Mouse (Mus musculus) thymus, postnatal 25 days (tissue): ENCODE measurements at regions not wholly inside any gene's neighbourhood (a gene's known extent, or its start where the extent isn't known, plus 50 kb on each side); places are given as distances from the start of the nearest gene placed in this dataset.
"Not testable (repeated sequence)": the region's sequence is repeated elsewhere in the genome, so short reads cannot be mapped to it uniquely, and the experiment has no call there.

Experiments used
- DNase-seq: peaks from one replicate; pipeline ENCODE4 v3.0.0; 2022

DNA sequence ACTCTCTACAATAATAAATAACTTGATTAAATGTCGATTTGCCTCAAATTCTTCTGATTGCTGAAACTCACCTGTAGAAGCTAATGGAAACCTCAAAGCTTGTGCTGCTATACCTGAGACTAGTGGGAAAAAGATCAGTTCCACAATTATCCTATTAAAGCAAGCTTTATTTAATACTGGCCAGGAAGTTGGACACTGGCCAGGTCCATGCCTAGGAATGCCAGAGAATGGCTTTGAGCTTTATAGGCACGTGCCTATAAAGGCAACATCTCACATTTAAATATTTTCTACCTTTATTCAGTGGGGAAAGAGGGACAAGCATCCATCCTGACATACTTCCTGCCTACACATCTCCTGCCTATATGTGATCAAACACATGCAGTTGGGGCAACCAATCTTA lies 575.8 kb downstream of the Cypt12 start:
- DNase-seq: no peak

DNA sequence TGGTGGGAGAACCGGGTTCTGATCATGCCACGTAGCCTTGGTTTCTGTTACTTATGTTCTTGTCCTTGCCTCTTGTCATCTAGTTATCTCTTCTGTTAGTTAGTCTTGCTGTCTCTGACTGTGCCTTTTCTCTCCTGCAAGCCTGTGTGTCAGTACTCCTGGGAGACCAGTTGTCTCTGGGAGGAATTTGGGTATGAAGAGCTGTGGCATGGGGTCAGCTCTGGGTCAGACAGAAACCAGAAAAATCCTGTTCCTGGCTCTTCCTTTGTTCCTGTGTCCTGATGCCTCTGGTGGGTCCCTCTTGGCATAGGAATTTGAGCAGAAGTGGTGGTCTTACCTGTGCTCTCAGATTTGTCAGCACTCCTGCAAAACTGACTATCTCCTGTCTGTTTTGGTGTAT lies 609.0 kb downstream of the Cypt12 start:
- no peak for DNase-seq

DNA sequence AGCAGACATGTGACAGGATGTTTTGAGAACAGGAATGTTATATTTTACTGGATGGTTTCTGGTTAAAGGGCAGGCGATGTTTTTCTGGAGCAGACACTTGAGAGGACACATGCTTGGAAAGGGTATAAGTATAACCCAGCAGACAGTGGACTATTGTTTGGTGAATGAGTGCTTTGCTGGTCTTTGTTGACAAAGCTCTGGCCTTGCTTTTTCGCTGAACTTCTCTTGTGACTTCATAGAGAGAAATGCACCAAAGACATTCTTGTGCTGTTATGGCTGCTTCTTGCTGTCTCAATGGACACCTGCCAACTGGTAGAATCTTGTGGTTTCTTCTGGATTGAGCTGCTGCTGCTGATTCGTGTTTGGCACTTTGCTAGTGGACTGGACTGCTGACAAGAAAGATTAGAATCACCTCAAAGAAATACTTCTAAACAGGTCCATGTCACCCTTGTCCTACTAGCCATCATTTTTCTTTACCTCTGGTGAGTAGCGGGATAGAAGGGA lies 612.1 kb downstream of the Cypt12 start:
- DNase-seq: no peak

DNA sequence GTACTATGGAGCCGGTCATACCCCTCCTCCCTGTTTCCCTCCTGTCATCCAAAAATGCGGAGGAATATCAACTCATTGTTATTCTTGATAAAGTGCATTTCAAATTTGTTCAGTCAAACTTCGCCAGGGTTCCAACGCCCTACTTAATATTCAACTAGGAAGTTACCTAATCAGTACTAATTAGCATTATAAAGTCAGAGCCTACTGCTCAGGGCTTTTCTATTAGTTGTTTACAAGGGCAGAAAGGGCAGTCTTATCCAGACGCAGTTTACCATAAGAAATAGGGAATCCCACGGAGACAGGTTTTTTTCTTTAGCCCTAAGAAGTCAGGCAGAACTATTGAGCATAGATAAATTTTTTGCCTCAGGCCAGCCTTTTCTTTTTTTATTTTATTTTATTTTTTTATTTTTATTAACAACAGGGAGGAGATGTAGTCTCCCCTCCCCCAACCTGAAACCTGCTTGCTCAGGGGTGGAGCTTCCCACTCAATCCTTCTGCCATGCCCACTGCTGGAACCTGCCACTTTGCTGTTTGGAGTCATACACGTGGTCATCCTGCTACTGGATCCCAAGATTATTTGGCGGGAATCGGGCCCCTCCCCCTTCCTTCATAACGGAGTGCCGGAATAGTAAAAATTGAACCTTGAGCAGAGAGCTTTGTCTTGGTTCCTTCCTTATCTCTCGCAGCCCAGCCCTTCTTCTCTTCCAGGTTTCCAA lies 632.9 kb downstream of the Cypt12 start:
- not testable (repeated sequence) for DNase-seq

DNA sequence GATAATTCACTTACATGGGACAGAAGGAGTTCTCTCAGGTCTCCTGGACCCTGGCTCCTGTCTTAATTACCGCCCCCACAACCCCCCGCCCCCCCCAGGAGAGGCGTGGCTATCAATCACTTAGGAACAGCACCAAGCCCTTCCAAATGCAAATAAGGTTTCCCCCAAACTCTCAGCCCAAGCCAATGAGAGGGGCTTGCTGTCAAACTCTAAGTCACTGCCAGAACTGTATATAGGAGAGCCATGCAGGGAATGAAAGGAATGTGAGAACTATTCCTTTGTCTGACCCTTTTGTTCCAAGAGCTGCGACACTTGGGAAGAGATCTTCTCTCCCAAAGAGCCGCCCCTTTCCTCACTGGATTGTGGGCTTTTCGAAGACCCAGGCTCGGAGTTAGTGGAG lies 672.4 kb downstream of the Cypt12 start:
- DNase-seq: no peak

DNA sequence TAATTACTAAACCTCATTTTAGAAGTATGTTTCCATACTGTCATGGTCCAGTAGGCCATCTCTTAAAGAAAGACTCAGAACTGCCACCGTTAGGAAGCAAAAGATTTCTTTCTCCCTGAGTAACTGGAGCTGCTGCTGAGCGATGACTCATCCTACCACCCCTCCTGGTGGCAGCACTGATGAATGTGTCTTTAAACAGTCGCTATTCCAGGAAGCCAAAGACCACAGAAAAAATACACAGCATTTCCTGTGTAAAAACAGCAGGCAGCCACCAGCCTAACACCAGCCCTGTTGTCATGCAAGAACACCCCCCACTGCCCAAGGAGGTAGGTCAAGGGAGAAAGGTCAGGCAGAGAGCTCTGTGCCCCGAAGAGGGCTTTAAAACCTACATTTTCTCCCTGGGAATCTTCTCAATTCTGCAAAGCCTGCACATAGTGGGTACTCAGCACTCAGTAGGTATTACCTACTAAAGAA lies 675.7 kb downstream of the Cypt12 start:
- DNase-seq: peak; percentile 11

DNA sequence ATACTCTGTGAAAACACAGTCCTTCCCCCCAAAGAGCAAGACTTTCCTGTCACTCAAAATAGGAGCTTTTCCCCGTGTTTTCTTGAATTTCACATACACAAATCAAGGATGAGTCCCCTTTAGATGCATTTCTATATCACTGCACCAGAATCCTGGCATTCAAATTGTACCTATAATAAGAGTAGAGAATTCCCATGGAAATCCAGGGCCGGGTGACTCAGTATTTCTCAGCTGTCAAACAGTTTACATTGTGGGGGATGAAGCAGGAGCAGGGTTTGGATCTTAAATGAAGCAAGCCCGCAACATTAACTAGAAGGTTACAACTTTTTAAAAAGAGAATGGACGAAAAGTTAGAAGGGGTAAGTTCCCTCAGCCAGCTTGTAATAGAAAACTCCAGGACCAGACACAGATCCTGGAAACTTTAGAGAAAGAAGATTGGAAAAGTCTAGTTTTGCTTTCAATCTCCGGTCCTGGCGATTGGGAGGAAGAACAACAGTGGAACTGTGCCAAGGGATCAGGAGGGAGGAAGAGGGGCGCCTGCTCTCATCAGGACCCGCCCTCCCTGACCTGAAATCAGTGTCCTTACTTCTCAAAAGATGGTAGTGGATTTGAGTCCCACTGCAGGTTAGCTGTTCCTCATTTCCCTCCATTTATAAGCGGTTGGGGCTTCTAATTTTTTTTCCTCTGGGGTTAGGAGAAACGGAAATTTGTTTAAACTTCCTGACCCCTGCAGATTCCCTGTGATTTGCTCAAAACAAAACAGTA lies 676.4 kb downstream of the Cypt12 start:
- DNase-seq: no peak

DNA sequence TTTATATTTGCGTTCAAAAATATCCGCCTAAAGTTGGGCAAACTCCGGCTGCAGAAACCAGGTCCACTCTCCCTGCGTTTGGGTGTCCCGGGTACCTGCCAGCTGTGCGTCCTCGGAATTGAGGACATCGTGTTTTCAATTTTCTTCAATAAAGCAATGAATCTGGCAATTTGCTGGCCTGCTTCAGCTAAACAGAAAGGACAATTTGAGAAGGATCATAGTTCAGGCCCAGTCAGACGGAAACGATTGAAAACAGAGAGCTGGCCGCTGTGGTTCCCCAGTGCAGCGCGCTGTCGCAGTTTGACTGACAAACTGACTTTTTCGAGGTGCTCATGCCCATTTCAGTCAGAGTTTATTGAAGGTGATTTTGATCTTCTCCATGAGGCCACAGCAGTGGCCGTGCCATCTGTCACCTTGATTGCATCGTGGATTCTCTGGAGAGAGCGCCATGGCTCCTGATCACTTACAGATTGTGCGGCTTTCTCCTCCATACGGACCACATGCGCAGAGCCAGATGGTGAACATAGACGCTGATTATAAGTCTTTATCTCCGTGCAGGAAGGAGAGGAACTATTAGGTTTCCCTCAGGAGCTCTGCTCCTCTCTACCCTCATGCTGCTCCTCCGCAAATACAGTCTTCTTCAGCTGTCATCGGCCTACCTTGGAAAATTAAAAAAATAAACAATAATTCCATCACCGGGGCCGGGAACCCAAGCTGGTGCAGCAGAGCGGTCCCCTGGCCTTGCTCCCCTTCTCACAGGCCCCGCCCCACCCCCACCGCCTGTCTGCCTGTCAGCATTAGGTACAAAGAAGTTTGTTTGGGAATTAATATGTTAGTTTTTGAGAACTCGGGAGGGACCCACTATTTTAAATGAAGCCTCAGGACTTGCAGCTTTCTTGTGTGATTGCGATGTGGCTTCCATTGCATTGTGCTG lies 677.5 kb downstream of the Cypt12 start:
- no peak for DNase-seq

DNA sequence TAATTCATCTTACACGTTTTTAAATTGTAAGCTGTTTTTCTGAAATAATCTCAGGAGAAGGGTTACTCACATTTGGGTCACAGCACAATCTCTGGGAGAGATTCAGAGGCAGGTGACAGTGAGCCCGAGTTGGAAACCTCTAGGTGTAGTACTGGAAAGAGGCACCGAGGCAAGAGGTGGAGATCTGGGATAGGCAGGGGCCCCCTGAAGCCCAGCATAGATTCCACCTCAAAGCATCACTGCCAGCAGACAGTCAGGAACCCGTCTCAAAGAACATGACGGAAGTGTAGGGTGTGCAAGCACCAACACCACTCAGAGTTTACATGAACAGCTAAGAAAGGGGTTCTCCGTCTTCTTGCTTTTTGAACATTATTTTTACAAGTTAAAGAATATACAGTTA lies 678.2 kb downstream of the Cypt12 start:
- no peak for DNase-seq

DNA sequence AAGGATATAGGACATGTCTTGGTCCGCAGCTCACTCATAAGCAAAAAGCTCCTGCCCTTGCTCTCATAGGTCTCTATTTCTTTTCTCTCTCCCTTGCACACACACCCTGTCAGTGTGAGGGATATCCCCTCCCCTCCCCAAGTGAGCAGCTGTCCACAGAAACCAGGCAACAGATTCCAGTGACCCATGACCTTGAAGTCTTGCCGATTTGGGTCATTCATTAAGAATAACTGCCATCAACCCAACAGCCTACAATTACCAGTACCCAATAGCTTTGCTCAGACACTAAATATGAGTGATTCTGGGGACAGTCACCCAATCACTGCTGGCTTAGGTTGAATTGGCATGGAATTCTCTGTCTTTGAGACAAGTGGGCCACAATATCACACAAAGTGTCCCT lies 678.6 kb downstream of the Cypt12 start:
- DNase-seq: no peak

DNA sequence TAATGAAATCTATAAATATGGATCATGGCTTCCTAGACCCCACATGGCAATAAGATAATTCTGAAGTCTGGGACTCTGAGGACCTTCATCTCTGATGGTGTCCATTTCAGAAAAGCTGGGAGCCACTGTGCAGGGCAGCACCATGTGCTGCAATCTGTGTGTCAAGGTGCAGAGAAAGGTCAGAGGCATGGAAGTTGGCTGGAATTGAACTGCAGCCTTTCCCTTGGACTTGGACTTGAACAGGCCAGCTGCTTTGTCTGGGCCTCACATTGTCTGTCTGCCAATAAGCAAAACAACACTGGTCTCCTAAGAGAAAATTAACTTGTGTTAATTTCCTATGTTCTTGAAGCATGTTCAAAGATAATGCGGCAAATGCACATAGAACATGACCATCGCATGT lies 681.0 kb downstream of the Cypt12 start:
- DNase-seq: no peak

DNA sequence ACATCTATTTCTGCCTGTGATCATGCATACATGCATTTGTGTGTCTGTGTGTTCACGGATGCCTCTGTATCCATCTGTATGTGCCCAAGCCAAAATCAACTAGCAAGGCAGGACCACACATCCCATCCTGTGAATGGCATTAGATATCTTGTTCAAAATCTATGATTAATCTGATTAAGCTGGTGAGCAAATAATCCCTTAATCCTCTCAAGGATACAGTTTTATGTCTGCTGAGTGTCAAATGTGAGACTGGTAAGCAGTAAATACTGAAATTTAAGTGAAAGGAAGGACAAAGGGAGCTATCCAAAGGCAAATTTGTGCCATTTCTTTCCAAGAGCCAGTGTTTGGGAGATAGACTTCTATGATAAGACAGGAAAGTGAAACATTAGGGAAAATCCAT lies 683.4 kb downstream of the Cypt12 start:
- DNase-seq: no peak

DNA sequence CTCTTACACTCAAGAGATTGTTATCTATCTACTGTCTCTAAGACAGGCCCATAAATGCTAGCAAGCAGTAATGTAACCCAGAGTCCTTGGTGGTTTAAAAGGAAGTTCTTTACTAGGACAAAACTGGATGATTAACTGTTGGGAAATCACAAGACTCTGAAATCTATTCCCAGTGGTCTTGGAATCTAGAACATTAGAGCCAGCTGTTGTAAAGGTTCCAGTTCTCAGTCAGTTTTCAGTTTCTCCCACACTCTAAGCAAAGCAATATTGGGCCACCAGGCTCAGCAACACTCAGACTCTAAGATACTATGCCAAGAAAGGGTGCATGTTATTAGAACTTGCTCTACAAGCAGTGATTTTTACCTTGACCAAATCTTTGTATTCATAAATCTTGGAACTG lies 686.6 kb downstream of the Cypt12 start:
- no peak for DNase-seq

DNA sequence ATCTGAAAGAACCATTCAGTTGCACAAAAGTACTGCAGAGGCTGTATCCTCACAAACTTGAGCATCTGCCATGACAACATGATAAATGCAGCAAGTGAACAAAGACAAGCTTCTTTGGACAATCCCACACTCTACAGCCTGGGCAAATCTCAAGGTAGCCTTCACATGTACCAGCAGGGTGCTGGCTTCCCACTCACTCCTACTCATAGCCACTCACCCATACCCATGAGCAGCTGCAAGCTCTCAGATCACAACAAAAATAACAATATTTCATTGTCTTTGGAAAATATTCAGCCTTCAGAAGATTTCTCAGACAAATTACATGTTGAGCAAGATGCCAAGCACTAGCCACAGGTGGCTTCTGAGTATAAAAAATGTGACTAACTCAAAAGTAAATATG lies 689.3 kb downstream of the Cypt12 start:
- no peak for DNase-seq

DNA sequence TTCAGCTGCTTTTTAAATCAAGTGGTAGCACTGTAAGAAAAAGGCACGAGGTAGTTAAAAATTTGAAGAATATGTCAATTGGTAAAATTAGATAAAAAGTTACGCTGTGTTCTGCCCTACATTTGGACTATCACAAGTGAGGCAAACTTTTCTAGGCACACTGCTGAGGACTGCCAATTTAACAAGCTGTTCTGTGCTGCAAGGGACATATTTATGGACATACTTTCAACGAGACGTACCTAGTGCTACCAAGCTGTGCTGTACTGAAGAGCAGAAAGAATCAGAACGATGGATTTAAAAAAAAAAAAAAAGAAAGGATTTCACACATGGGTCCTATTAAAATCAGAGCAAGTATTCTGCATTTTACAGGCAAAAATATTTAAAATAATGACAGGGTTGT lies 692.1 kb downstream of the Cypt12 start:
- DNase-seq: no peak

DNA sequence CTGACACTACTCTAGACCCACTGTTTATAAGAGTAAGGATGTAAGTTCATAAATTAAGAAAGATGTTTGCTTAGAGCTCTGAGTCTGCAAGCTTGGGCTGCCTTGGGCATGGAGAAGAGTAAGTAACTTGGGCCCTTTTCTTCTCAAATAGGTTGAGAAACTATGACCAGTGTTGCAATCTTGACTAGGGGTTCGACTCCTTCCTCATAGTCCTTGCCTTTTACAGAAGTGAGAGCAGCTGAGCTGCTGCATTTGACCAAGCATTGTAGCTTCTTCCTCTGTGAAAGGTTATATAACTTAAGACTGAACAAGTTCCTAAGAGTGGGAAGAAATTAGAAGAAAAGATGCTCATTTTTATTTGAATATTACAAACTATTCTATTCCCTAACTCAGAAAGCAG lies 693.5 kb downstream of the Cypt12 start:
- no peak for DNase-seq

DNA sequence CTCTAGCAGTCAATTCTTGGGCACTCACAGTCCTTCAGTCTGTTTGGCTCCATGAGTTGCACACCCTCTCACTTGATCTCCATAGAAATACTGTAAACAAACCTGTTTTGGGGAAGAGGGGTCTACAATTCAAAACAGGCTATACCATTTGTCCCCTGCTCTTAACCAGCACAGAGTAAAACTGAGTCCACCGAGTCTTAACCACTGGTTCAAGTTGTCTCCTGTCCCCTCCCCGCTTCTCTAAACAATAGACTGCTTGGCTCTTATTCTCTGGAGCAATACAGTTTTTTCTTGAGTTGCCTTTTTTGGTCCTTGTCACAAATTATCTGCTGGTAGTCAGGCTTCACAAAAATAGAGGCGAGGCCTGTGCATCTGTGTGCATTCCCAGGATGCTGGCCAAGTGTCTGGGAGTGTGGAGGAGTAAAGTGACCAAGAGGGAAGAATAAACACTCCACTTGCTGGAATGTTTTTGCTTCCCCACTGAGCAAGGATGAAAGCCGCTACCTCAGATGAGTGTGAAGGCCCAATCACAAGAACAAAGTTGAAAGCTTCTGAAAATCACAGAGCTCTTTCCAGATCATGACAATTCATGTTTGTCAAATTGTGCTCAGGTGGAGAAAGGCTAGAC lies 695.3 kb downstream of the Cypt12 start:
- no peak for DNase-seq

DNA sequence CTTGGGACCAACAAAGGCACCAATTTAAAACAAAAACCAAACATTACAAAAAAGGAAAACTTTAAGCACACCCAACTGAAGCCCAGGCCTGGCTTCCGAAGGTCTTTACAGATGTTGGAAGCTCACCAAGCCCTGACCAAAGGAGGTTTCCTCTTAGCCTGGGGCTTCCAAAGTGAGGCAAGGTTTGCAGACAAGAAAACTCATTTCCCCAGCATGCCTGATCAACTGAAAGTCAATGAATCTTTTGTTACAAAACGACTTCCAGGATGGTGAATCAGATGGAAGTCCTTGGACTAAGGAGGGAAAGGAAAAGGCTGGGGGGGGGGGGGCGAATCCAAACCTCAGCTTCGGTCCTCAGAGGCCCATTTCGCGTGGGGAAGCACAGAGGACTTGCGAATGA lies 697.3 kb downstream of the Cypt12 start:
- DNase-seq: no peak

DNA sequence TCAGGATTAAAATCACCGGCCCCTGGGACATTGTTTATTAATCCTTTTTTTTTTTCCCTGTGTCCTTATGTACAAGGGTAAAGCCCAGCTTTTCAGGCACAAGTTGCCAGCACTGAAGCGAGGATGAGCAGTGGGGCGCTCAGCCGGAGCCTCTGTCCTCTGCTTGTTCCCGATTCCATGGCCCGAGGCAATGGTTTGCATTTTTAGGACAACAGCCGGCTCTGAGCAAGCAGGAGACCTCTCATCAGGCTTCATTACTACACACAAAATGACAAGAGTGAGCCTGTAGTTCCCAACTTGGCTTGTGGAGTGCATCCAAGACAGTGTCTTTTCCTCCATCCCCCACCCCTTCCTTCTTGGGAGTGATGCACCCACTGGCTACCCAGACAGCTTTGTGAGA lies 697.7 kb downstream of the Cypt12 start:
- no peak for DNase-seq

DNA sequence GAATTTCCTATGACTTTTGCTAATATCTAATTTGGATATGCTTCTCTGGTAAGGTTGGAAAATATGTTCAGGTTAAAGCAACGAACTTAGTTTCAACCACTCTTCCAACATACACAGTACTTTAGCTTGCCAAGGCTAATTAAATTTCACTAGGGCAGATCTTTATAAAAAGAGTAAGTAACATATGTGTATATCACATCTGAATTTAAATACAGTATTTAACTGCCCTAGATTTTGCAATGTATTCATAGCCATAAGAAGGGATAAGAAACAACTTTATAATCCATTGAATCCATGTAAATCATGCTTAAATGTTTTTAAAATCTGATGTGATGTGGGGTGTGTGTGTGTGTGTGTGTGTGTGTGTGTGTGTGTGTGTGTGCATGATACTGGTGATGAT lies 705.3 kb downstream of the Cypt12 start:
- no peak for DNase-seq

DNA sequence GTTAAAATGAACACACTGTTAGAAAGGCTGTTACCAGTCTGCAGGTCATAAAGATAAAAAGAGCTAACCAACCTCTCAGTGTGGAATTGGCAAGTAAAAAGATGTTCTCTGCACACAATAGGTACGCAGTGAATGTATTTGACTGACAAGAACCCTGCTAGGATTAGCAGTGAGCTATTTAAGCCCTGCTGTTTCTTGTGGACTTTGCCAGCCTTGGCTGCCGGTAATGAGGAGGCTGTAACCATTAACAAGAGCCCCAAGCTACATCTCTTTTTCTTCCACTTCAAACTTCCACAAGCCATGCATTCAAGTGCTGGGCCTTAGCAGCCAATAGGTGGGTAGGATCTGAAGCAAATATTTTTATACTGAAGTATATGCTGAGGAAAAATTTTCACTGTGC lies 717.5 kb downstream of the Cypt12 start:
- no peak for DNase-seq

DNA sequence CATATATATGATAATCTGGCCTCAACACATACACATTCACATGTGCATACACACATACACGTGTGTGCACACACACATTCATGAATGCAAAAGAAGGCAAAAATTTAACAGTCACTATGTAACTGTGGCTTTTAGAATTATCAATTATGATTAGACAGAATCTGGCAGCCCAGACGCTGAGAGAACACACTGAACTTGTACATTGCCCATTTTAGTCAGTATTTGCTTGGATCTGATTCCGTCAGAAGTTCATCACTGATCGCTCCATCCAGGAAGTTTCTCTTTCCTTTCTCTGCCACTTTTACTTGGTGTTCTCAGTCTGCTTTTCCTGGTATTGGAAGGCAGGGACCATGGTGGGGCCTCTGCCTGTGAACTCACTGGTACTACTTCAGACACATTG lies 719.5 kb downstream of the Cypt12 start:
- no peak for DNase-seq

DNA sequence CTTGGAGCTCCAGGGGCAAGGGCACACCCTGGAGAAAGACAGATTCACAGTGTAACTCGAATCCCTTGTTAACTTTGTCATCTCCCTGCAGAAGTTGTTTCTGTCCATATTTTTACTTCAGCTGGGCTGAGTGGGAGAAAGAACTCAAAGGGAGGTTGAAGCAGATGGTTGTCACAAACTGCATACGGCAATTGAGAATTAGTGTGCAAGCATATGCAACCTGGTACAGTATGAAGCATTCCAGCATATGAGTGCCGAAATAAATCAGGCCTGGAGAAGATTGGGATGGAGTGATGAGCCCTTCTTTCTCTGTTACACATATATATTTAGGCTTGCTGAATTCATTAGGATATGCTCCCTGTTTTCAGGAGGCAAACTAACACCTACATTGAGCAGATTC lies 720.7 kb downstream of the Cypt12 start:
- DNase-seq: no peak
